ENCODE assay signal across 17 mouse cellular contexts in the genomic region with DNA sequence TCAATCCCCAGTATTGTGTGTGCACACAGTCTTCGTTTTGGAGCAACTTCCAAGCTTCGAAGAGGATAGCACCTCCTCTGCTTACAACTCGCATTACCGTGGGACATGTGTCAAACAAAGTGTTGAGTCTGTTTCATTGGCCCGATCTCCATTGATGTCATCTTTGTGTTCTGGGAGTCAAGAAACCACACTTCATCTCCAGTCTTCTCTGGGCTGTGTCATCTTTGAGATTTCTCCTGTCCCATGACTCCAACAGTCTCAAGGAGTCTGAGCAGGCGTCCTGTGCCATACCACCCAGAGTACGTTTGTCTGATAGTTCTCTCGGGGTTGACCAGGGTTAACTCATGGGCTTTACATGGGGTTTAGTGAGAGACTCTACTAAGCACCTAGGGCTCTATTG.
"Had no signal": no experiment of that assay in that cellular context is flagged by ENCODE, and none has a peak within 500 bp of the region (broad histone marks: within the 10 kb centered on the region; RNA-seq: fewer than 3 reads in every experiment).

No protein-coding gene starts in this region.

- H3K36me3 ChIP-seq: neural tube, embryonic 12.5 days; neural tube, embryonic 13.5 days; neural tube, embryonic 15.5 days; stomach, embryonic 15.5 days had no signal

- H3K4me1 ChIP-seq: neural tube, embryonic 12.5 days; neural tube, embryonic 13.5 days; neural tube, embryonic 15.5 days; stomach, embryonic 15.5 days had no signal

- DNase-seq: retina, postnatal 1 day; right cerebral cortex, adult 18-20 months; right cerebral cortex, postnatal 14 days; right cerebral cortex, postnatal 25 days; right cerebral cortex, postnatal 4 days; spleen, adult 18-20 months; thymus, adult 18-20 months; thymus, adult 2 months; thymus, postnatal 14 days; thymus, postnatal 25 days; thymus, postnatal 36 days; thymus, postnatal 4 days had no signal

- H3K4me3 ChIP-seq: neural tube, embryonic 12.5 days; neural tube, embryonic 13.5 days; neural tube, embryonic 15.5 days; stomach, embryonic 15.5 days had no signal

- H3K27me3 ChIP-seq: neural tube, embryonic 12.5 days; neural tube, embryonic 13.5 days; neural tube, embryonic 15.5 days; stomach, embryonic 15.5 days had no signal

- H3K27ac ChIP-seq: neural tube, embryonic 12.5 days; neural tube, embryonic 13.5 days; neural tube, embryonic 15.5 days; stomach, embryonic 15.5 days; stomach, postnatal 0 days had no signal
